Mouse (Mus musculus) limb, embryonic 10.5 days (tissue): Measurements from ENCODE around the gene Hoxc9. TPM values are rescaled to one million over a fixed set of nuclear protein-coding genes. Genes with fewer than 3 reads are reported as not detected.
A peak's percentile ranks its signal among the peaks of the same experiment; 100 is the strongest.

Experiments
- DNase-seq: peaks from one replicate; pipeline ENCODE4 v3.0.0-alpha.2; 2017; ENCODE audit warnings: low spot score
- H3K27ac ChIP-seq: fragments of 300-500 bp; sonication (generic); 2 replicates; pipeline ENCODE4 v1.5.1; 2016; ENCODE audit warnings: mild to moderate bottlenecking
- H3K27me3 ChIP-seq: fragments of 300-500 bp; sonication (generic); 2 replicates; pipeline ENCODE4 v1.6.1; 2016; ENCODE audit warnings: low read depth, mild to moderate bottlenecking; ENCODE audit not compliant: poor library complexity, severe bottlenecking
- H3K36me3 ChIP-seq: fragments of 300-500 bp; sonication (generic); 2 replicates; pipeline ENCODE4 v1.6.1; 2016; ENCODE audit warnings: mild to moderate bottlenecking, moderate library complexity
- H3K4me1 ChIP-seq: fragments of 300-500 bp; sonication (generic); 2 replicates; pipeline ENCODE4 v1.6.1; 2016
- H3K4me3 ChIP-seq: fragments of 300-500 bp; sonication (generic); 2 replicates; pipeline ENCODE4 v1.5.1; 2016; ENCODE audit warnings: mild to moderate bottlenecking, moderate library complexity
- H3K9me3 ChIP-seq: fragments of 300-500 bp; sonication (generic); replicated peaks from 2 replicates; pipeline ENCODE4 v1.6.1; 2016; ENCODE audit warnings: mild to moderate bottlenecking
- WGBS: fragments of 180-500 bp; shearing (Covaris S2); methylation state at CpG from one replicate; pipeline ENCODE4 v1.1.7; 2016; 5-methylcytosine and 5-hydroxymethylcytosine counted together
- polyA plus RNA-seq: library from polyadenylated mRNA; unstranded; fragments of >200 nt; fragmentation: Nextera tagmentation; extraction: Ambion mirVana; gene quantifications from 2 replicates; pipeline ENCODE4 v1.2.1, GENCODE M21; 2016

Hoxc9 gene
- polyA plus RNA-seq = 4.4 and 6.9 TPM in 2 replicates

- WGBS = 1% methylated on average over 19 of the region's 20 CpGs
- H3K4me1 ChIP-seq = peaks cover 68% of the 10 kb centered on the region
- peak within 1 kb of the TSS; percentile 80 for H3K27ac ChIP-seq
- peak within 1 kb of the TSS; percentile 49 for H3K4me3 ChIP-seq
- DNase-seq = no peak
- H3K27me3 ChIP-seq = peaks cover 100% of the 10 kb centered on the region
- no peaks in the 10 kb centered on the region for H3K9me3 ChIP-seq
- no peaks in the 10 kb centered on the region for H3K36me3 ChIP-seq
Observed at GRCm38 (mm10) chr15:102976171-102976570, at the start of gene Hoxc9. Hoxc9 (plus strand) TSS chr15:102976439.

- peak; percentile 67 for DNase-seq
Observed at GRCm38 (mm10) chr15:102927032-102927645, 49.1 kb upstream of the Hoxc9 start.

GRCm38 (mm10) chr15:102931706-102932358 is 44.4 kb upstream of the Hoxc9 start:
- peak; percentile 61 for DNase-seq
- WGBS = under 1% methylated on average over 23 of the region's 23 CpGs
- H3K27me3 ChIP-seq = peaks cover 100% of the 10 kb centered on the region
- H3K9me3 ChIP-seq = no peaks in the 10 kb centered on the region
- H3K27ac ChIP-seq = no peak overlapping the region
- H3K4me3 ChIP-seq = 0 out of 2 replicates have a peak overlapping the region, but pooled peaks have one; percentile 7
- peaks cover 18% of the 10 kb centered on the region for H3K4me1 ChIP-seq
- no peaks in the 10 kb centered on the region for H3K36me3 ChIP-seq

More at GRCm38 (mm10) chr15:102927032-102927645, 49.1 kb upstream of the Hoxc9 start:
- under 1% methylated on average over 40 of the region's 40 CpGs for WGBS
- H3K9me3 ChIP-seq = no peaks in the 10 kb centered on the region
- H3K4me3 ChIP-seq = no peak overlapping the region
- H3K27me3 ChIP-seq = peaks cover 100% of the 10 kb centered on the region
- no peak overlapping the region for H3K27ac ChIP-seq
- H3K36me3 ChIP-seq = no peaks in the 10 kb centered on the region
- peaks cover 8% of the 10 kb centered on the region for H3K4me1 ChIP-seq

GRCm38 (mm10) chr15:102934438-102934837 is 41.8 kb upstream of the Hoxc9 start:
- Histone ChIP-seq H3K9me3 (no peaks in the 10 kb centered on the region), H3K4me3 (0 out of 2 replicates have a peak overlapping the region, but pooled peaks have one; percentile 0), H3K4me1 (peaks cover 36% of the 10 kb centered on the region), H3K27me3 (peaks cover 100% of the 10 kb centered on the region), H3K27ac (no peak overlapping the region), H3K36me3 (no peaks in the 10 kb centered on the region)
- under 1% methylated on average over 12 of the region's 12 CpGs for WGBS
- DNase-seq = no peak

- H3K36me3 ChIP-seq = no peaks in the 10 kb centered on the region
- H3K4me1 ChIP-seq = peaks cover 41% of the 10 kb centered on the region
- H3K27ac ChIP-seq = no peak overlapping the region
- peak; percentile 74 for DNase-seq
- peaks cover 100% of the 10 kb centered on the region for H3K27me3 ChIP-seq
- no peaks in the 10 kb centered on the region for H3K9me3 ChIP-seq
- 0 out of 2 replicates have a peak overlapping the region, but pooled peaks have one; percentile 0 for H3K4me3 ChIP-seq
- WGBS = under 1% methylated on average over 27 of the region's 27 CpGs
Observed at GRCm38 (mm10) chr15:102934897-102935296, 41.3 kb upstream of the Hoxc9 start.

GRCm38 (mm10) chr15:102936279-102936972 is 39.8 kb upstream of the Hoxc9 start, which contains the start of gene Hoxc12:
Hoxc12 (plus strand) TSS chr15:102936757.
- Histone ChIP-seq H3K9me3 (no peaks in the 10 kb centered on the region), H3K36me3 (no peaks in the 10 kb centered on the region), H3K27me3 (peaks cover 100% of the 10 kb centered on the region), H3K27ac (peak within 1 kb of the TSS; percentile 70), H3K4me1 (peaks cover 42% of the 10 kb centered on the region), H3K4me3 (peak within 1 kb of the TSS; percentile 32)
- no peak for DNase-seq
- 2% methylated on average over 31 of the region's 31 CpGs for WGBS

GRCm38 (mm10) chr15:102937036-102937666 is 39.1 kb upstream of the Hoxc9 start:
- H3K4me3 ChIP-seq = peak overlapping the region; percentile 32
- no peaks in the 10 kb centered on the region for H3K9me3 ChIP-seq
- no peak for DNase-seq
- H3K27me3 ChIP-seq = peaks cover 100% of the 10 kb centered on the region
- H3K27ac ChIP-seq = peak overlapping the region; percentile 70
- peaks cover 37% of the 10 kb centered on the region for H3K4me1 ChIP-seq
- WGBS = under 1% methylated on average over 50 of the region's 50 CpGs
- no peaks in the 10 kb centered on the region for H3K36me3 ChIP-seq

GRCm38 (mm10) chr15:102939256-102940155 is 36.7 kb upstream of the Hoxc9 start:
- Histone ChIP-seq H3K27ac (peak overlapping the region; percentile 44), H3K36me3 (no peaks in the 10 kb centered on the region), H3K4me3 (peak overlapping the region; percentile 36), H3K4me1 (peaks cover 48% of the 10 kb centered on the region), H3K9me3 (no peaks in the 10 kb centered on the region), H3K27me3 (peaks cover 100% of the 10 kb centered on the region)
- DNase-seq = peak; percentile 62
- under 1% methylated on average over 34 of the region's 34 CpGs for WGBS

- Histone ChIP-seq H3K27ac (peak overlapping the region; percentile 87), H3K27me3 (peaks cover 100% of the 10 kb centered on the region), H3K4me3 (peak overlapping the region; percentile 51), H3K9me3 (no peaks in the 10 kb centered on the region), H3K36me3 (no peaks in the 10 kb centered on the region), H3K4me1 (peaks cover 36% of the 10 kb centered on the region)
- DNase-seq = peak; percentile 72
- WGBS = under 1% methylated on average over 53 of the region's 53 CpGs
Observed at GRCm38 (mm10) chr15:102942739-102943467, 33.3 kb upstream of the Hoxc9 start.

- WGBS = 1% methylated on average over 5 of the region's 5 CpGs
- Histone ChIP-seq H3K27me3 (peaks cover 100% of the 10 kb centered on the region), H3K27ac (peak overlapping the region; percentile 87), H3K4me1 (peaks cover 34% of the 10 kb centered on the region), H3K4me3 (peak overlapping the region; percentile 51), H3K9me3 (no peaks in the 10 kb centered on the region), H3K36me3 (no peaks in the 10 kb centered on the region)
- DNase-seq = no peak
Observed at GRCm38 (mm10) chr15:102943468-102943813, 32.8 kb upstream of the Hoxc9 start.
